Mouse (Mus musculus): ENCODE results near the gene Cacng2. TPM values are rescaled to one million over a fixed set of nuclear protein-coding genes. Genes with fewer than 3 reads are reported as not detected.

Cacng2 gene
- polyA plus RNA-seq, 1 experiment from 2014 or later: not detected

GRCm38 (mm10) chr15:78066475-78066874 is 53.4 kb downstream of the Cacng2 start:
- Histone ChIP-seq H3K4me3 (ENCODE audit: low read length) (no peak overlapping the region), H3K27ac (ENCODE audit: low read length) (no peak overlapping the region), H3K4me2 (replicated peaks; ENCODE audit: low read depth, low read length) (no peak overlapping the region), H3K36me3 (ENCODE audit: insufficient read depth, low read length) (no peaks in the 10 kb centered on the region), H3K9ac (replicated peaks; ENCODE audit: low read length) (no peak overlapping the region), H3K27me3 (ENCODE audit: insufficient read depth, low read length) (no peaks in the 10 kb centered on the region), H3K4me1 (ENCODE audit: insufficient read depth, low read length) (no peaks in the 10 kb centered on the region), H3K9me3 (ENCODE audit: low read length) (no peaks in the 10 kb centered on the region)
- under 1% methylated on average over 5 of the region's 5 CpGs for WGBS
- no peak for ATAC-seq (ENCODE audit: low FRiP score, low TSS enrichment)

GRCm38 (mm10) chr15:78065541-78065940 is 54.3 kb downstream of the Cacng2 start:
- no peaks in the 10 kb centered on the region for H3K36me3 ChIP-seq (ENCODE audit: insufficient read depth, low read length)
- no peak overlapping the region for H3K4me2 ChIP-seq (replicated peaks; ENCODE audit: low read depth, low read length)
- H3K4me1 ChIP-seq (ENCODE audit: insufficient read depth, low read length): no peaks in the 10 kb centered on the region
- H3K9me3 ChIP-seq (ENCODE audit: low read length): no peaks in the 10 kb centered on the region
- H3K9ac ChIP-seq (replicated peaks; ENCODE audit: low read length): no peak overlapping the region
- H3K4me3 ChIP-seq (ENCODE audit: low read length): no peak overlapping the region
- no peak overlapping the region for H3K27ac ChIP-seq (ENCODE audit: low read length)
- 76% methylated on average over 5 of the region's 5 CpGs for WGBS
- no peaks in the 10 kb centered on the region for H3K27me3 ChIP-seq (ENCODE audit: insufficient read depth, low read length)
- ATAC-seq (ENCODE audit: low FRiP score, low TSS enrichment): no peak

GRCm38 (mm10) chr15:78064340-78064739 is 55.5 kb downstream of the Cacng2 start:
- no peak for ATAC-seq (ENCODE audit: low FRiP score, low TSS enrichment)
- Histone ChIP-seq H3K4me3 (ENCODE audit: low read length) (no peak overlapping the region), H3K27ac (ENCODE audit: low read length) (no peak overlapping the region)

GRCm38 (mm10) chr15:78062467-78062866 is 57.4 kb downstream of the Cacng2 start:
- Histone ChIP-seq H3K27me3 (ENCODE audit: insufficient read depth, low read length) (no peaks in the 10 kb centered on the region), H3K4me3 (ENCODE audit: low read length) (no peak overlapping the region), H3K9ac (replicated peaks; ENCODE audit: low read length) (no peak overlapping the region), H3K4me2 (replicated peaks; ENCODE audit: low read depth, low read length) (no peak overlapping the region), H3K9me3 (ENCODE audit: low read length) (no peaks in the 10 kb centered on the region), H3K27ac (ENCODE audit: low read length) (no peak overlapping the region), H3K4me1 (ENCODE audit: insufficient read depth, low read length) (no peaks in the 10 kb centered on the region), H3K36me3 (ENCODE audit: insufficient read depth, low read length) (no peaks in the 10 kb centered on the region)
- WGBS: 72% methylated on average over 14 of the region's 14 CpGs
- no peak for ATAC-seq (ENCODE audit: low FRiP score, low TSS enrichment)

More at GRCm38 (mm10) chr15:78064340-78064739, 55.5 kb downstream of the Cacng2 start:
- Histone ChIP-seq H3K4me1 (ENCODE audit: insufficient read depth, low read length) (no peaks in the 10 kb centered on the region), H3K9ac (replicated peaks; ENCODE audit: low read length) (no peak overlapping the region), H3K4me2 (replicated peaks; ENCODE audit: low read depth, low read length) (no peak overlapping the region), H3K9me3 (ENCODE audit: low read length) (no peaks in the 10 kb centered on the region), H3K27me3 (ENCODE audit: insufficient read depth, low read length) (no peaks in the 10 kb centered on the region), H3K36me3 (ENCODE audit: insufficient read depth, low read length) (no peaks in the 10 kb centered on the region)
- WGBS: 60% methylated on average over 6 of the region's 6 CpGs

GRCm38 (mm10) chr15:78056930-78057329 is 62.9 kb downstream of the Cacng2 start:
- no peaks in the 10 kb centered on the region for H3K4me1 ChIP-seq (ENCODE audit: insufficient read depth, low read length)
- H3K27ac ChIP-seq (ENCODE audit: low read length): no peak overlapping the region
- no peak overlapping the region for H3K4me3 ChIP-seq (ENCODE audit: low read length)
- no peaks in the 10 kb centered on the region for H3K9me3 ChIP-seq (ENCODE audit: low read length)
- no peaks in the 10 kb centered on the region for H3K27me3 ChIP-seq (ENCODE audit: insufficient read depth, low read length)
- ATAC-seq (ENCODE audit: low FRiP score, low TSS enrichment): no peak
- WGBS: 74% methylated on average over 1 of the region's 1 CpGs
- H3K36me3 ChIP-seq (ENCODE audit: insufficient read depth, low read length): no peaks in the 10 kb centered on the region
- H3K9ac ChIP-seq (replicated peaks; ENCODE audit: low read length): no peak overlapping the region
- no peak overlapping the region for H3K4me2 ChIP-seq (replicated peaks; ENCODE audit: low read depth, low read length)

- ATAC-seq (ENCODE audit: low FRiP score, low TSS enrichment): no peak
- H3K9ac ChIP-seq (replicated peaks; ENCODE audit: low read length): no peak overlapping the region
- H3K9me3 ChIP-seq (ENCODE audit: low read length): no peaks in the 10 kb centered on the region
- no peak overlapping the region for H3K4me2 ChIP-seq (replicated peaks; ENCODE audit: low read depth, low read length)
- H3K4me3 ChIP-seq (ENCODE audit: low read length): no peak overlapping the region
- no peaks in the 10 kb centered on the region for H3K27me3 ChIP-seq (ENCODE audit: insufficient read depth, low read length)
- H3K4me1 ChIP-seq (ENCODE audit: insufficient read depth, low read length): no peaks in the 10 kb centered on the region
- no peaks in the 10 kb centered on the region for H3K36me3 ChIP-seq (ENCODE audit: insufficient read depth, low read length)
- H3K27ac ChIP-seq (ENCODE audit: low read length): no peak overlapping the region
- 85% methylated on average over 10 of the region's 10 CpGs for WGBS
Measured at GRCm38 (mm10) chr15:78050682-78051081, 69.1 kb downstream of the Cacng2 start.

- WGBS: 64% methylated on average over 2 of the region's 2 CpGs
- H3K4me2 ChIP-seq (replicated peaks; ENCODE audit: low read depth, low read length): no peak overlapping the region
Measured at GRCm38 (mm10) chr15:78049933-78050332, 69.9 kb downstream of the Cacng2 start.

GRCm38 (mm10) chr15:78045842-78046241 is 74.0 kb downstream of the Cacng2 start:
- no peak overlapping the region for H3K9ac ChIP-seq (replicated peaks; ENCODE audit: low read length)
- H3K27ac ChIP-seq (ENCODE audit: low read length): no peak overlapping the region
- no peak for ATAC-seq (ENCODE audit: low FRiP score, low TSS enrichment)
- H3K27me3 ChIP-seq (ENCODE audit: insufficient read depth, low read length): no peaks in the 10 kb centered on the region
- WGBS: 71% methylated on average over 7 of the region's 7 CpGs
- H3K4me2 ChIP-seq (replicated peaks; ENCODE audit: low read depth, low read length): no peak overlapping the region
- no peaks in the 10 kb centered on the region for H3K4me1 ChIP-seq (ENCODE audit: insufficient read depth, low read length)
- no peak overlapping the region for H3K4me3 ChIP-seq (ENCODE audit: low read length)
- no peaks in the 10 kb centered on the region for H3K36me3 ChIP-seq (ENCODE audit: insufficient read depth, low read length)
- H3K9me3 ChIP-seq (ENCODE audit: low read length): no peaks in the 10 kb centered on the region

More at GRCm38 (mm10) chr15:78049933-78050332, 69.9 kb downstream of the Cacng2 start:
- Histone ChIP-seq H3K9me3 (ENCODE audit: low read length) (no peaks in the 10 kb centered on the region), H3K4me1 (ENCODE audit: insufficient read depth, low read length) (no peaks in the 10 kb centered on the region), H3K4me3 (ENCODE audit: low read length) (no peak overlapping the region), H3K9ac (replicated peaks; ENCODE audit: low read length) (no peak overlapping the region), H3K36me3 (ENCODE audit: insufficient read depth, low read length) (no peaks in the 10 kb centered on the region), H3K27ac (ENCODE audit: low read length) (no peak overlapping the region), H3K27me3 (ENCODE audit: insufficient read depth, low read length) (no peaks in the 10 kb centered on the region)
- no peak for ATAC-seq (ENCODE audit: low FRiP score, low TSS enrichment)

- Histone ChIP-seq H3K27me3 (ENCODE audit: insufficient read depth, low read length) (no peaks in the 10 kb centered on the region), H3K27ac (ENCODE audit: low read length) (no peak overlapping the region), H3K4me1 (ENCODE audit: insufficient read depth, low read length) (no peaks in the 10 kb centered on the region), H3K4me2 (replicated peaks; ENCODE audit: low read depth, low read length) (no peak overlapping the region), H3K9ac (replicated peaks; ENCODE audit: low read length) (no peak overlapping the region), H3K4me3 (ENCODE audit: low read length) (no peak overlapping the region), H3K36me3 (ENCODE audit: insufficient read depth, low read length) (no peaks in the 10 kb centered on the region), H3K9me3 (ENCODE audit: low read length) (no peaks in the 10 kb centered on the region)
- 74% methylated on average over 7 of the region's 7 CpGs for WGBS
- no peak for ATAC-seq (ENCODE audit: low FRiP score, low TSS enrichment)
Measured at GRCm38 (mm10) chr15:78045314-78045713, 74.5 kb downstream of the Cacng2 start.

- 70% methylated on average over 6 of the region's 6 CpGs for WGBS
- H3K27ac ChIP-seq (ENCODE audit: low read length): no peak overlapping the region
- H3K4me2 ChIP-seq (replicated peaks; ENCODE audit: low read depth, low read length): no peak overlapping the region
- no peaks in the 10 kb centered on the region for H3K9me3 ChIP-seq (ENCODE audit: low read length)
- H3K27me3 ChIP-seq (ENCODE audit: insufficient read depth, low read length): no peaks in the 10 kb centered on the region
- no peaks in the 10 kb centered on the region for H3K36me3 ChIP-seq (ENCODE audit: insufficient read depth, low read length)
- no peak overlapping the region for H3K9ac ChIP-seq (replicated peaks; ENCODE audit: low read length)
- ATAC-seq (ENCODE audit: low FRiP score, low TSS enrichment): no peak
- no peak overlapping the region for H3K4me3 ChIP-seq (ENCODE audit: low read length)
- no peaks in the 10 kb centered on the region for H3K4me1 ChIP-seq (ENCODE audit: insufficient read depth, low read length)
Measured at GRCm38 (mm10) chr15:78044826-78045225, 75.0 kb downstream of the Cacng2 start.

Measured in kidney, embryonic 16.5 days (tissue).